Mouse (Mus musculus) lung, postnatal 4 days (tissue): ENCODE results near the gene Prdm4.

Experiments
- DNase-seq, 2 experiments: peaks; one replicate each; pipeline ENCODE4 v3.0.0; 2021

Prdm4 gene

DNA sequence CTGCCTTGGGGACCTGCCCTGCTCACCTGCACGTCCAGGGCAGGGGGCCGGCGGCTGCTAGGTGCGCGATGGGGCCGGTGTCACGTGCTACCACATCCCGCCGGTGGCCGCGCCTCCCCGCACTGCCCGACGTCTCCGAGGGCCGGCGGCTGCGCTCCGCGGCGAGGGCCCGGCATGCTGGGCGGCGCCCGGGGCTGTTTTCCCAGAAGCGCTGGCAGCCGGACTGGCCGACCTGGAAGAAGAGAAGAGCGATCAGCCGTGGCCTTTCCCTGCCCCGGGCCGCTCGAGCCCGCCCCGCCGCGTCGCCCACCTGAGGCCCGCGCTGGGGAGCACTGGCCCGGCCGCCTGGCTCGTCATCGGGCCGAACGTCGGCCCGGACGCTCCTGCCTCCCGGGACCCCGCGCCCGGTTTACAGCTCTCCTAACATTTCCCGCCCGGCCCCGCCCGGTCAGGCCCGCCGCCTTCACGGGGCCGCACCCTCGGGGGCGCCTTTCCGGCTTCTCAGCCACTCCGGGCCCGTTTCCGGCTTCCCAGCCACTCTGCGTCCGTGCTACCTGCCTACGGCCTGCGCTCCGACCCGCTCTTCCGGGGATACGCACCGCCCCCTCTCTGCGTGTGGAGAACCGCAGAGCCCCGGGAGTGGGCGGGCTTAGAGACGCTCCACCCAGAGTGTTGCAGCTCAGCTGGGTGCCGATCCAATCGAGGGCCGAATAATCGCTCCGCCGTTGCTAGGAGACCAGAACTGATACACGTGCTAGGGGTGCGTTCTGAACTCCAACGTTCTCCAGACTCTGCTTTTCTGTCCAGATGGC is at the start of gene Prdm4:
Prdm4 (minus strand) TSS at position 645 of the 812 bp plus-strand sequence.
- peak; percentile 97 to 99 for DNase-seq

DNA sequence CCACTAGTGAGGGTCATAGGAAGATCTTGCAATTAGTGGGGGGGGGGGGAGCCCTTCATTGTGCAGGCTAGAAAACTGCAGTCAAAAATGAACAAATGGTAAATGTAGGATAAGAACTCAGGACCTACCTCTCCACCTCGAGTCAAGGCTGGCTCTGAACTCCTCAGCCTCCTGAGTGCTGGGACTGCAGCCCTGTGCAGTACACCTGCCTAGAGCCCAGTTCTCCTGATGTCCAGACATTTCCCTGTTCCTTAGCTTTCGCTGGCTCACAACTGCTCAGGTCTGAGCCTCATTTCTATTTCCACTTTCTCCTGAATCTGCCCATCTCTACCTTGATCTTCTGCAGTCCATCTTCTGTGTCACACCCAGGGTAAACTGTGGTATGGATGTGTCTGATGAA is 49.5 kb upstream of the Prdm4 start:
- no peak for DNase-seq

DNA sequence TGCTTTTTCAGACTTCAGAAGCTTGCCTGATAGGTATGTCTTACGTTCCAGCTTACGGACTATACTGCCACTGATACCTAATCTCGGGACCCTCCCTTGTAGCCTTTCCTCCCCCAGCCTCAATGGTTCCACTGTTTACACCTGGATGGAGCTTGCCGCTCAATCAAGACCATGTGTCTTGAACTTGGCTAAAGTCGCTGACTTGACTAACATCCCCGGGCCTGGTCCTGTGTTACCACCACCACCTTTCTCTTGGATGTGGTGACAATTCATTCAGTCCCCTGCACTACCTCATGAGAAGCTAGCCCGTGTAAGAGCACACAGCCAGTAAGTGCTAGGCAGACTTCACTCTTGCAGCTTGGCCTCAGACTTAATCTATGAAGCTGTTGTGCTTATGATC is 47.4 kb upstream of the Prdm4 start:
- DNase-seq = no peak

DNA sequence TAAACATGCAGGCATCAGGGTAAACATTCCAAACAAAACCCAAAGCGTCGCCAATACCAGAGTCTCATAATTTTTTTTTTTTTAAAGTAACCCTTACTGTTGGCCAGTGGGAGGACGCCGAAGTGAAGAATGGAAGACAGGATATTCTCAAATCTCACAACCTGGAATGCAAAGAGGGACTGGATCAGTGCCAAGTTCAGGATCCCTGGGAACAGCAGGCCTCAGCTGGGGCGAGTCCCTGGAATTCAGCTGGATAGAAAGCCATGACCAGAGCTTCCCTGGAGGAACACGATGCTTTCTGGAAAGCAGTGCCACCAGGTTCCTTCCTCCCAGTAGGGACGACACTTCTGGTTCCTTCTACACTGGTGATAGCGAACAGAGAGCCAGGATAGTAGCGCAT is 46.0 kb upstream of the Prdm4 start:
- peak; percentile 19 to 32 for DNase-seq

DNA sequence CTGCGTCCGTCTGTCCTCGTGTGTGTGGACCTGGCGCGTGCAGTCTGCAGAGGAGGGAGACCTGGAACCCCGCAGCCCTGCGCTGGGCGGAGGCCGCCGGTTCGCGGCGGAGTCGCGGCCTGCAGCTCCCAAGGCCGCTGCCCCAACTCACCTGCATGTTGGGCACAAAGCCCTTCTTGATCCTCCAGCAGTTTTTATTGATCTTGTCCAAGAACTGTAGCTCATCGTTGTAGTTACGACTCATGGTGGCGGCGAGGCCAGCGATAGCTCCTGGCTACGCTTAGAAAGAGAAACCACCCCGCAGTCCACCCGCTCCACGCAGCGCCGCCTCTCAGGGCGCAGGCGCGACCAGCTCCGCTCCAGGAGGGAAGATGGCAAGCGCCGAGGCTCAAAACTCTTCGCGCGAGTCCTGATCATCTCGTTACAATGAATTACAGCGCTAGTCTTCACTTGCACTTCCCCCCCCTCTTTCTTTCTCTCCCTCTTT is 40.6 kb upstream of the Prdm4 start, which contains the start of gene Rtcb:
Rtcb (minus strand) TSS at position 360 of the 487 bp plus-strand sequence.
- DNase-seq = peak; percentile 97 to 98

DNA sequence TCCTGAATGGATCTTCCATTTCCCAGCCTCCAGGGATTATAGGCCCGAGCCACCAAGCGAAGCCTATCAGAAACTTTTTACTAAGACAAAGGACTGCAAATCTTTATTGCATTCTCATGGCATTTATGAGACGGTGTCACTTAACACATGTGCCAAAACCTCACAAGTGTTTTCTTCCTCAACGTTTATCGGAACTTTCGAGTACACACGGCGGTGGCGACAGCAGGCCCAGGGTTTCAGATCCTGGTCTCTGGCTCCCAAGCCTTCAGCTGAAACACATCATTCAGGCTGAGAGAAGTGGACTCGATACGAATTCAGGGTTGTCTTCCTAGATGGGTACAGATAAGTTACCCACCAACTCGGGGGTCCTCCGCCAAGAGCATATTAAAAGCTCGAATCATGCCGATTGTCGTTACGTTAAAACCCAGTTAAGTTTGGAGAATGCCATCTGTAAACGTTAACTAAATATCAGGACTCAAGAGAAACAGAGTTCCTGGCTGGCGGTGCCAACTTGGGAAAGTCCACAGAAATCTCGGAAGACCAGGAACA is 40.0 kb upstream of the Prdm4 start:
- no peak for DNase-seq

DNA sequence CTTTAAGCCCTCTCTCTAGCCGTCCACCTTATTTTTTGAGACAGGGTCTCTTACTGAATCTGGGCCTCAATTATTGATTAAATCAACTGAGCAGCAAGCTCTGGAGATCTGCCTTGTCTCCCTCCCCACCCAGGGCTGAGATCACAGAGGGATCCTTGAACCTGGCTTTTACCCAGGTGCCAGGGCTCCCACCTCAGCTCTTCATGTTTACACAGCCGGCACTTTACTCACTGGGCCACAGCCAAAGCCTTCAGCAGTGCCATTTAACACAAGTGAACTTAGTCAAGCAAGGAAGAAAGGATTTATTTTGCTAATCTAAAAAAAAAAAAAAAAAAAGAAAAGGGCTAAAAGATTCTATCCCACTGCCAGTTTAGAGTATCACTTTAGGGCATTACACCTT is 37.5 kb upstream of the Prdm4 start:
- DNase-seq = peak; percentile 18 to 58

DNA sequence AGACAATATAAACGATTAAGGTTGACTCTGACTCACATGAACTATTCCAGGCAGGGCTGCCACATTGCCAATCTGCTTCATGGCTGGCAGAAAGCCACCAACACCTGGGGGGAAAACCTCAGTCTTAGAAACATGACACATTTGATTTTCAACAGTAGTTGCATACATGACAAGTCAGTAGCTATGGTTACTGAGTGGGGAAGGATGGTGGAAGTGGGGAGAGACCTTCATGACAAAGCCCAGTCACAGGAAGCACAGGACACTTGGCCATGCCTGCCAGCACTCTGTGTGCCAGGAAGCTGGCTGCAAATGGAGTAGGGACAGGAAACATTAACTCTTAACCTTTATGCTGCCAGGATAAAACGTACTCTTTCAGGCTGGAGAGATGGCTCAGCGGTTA is 36.5 kb upstream of the Prdm4 start:
- peak; percentile 24 to 51 for DNase-seq

DNA sequence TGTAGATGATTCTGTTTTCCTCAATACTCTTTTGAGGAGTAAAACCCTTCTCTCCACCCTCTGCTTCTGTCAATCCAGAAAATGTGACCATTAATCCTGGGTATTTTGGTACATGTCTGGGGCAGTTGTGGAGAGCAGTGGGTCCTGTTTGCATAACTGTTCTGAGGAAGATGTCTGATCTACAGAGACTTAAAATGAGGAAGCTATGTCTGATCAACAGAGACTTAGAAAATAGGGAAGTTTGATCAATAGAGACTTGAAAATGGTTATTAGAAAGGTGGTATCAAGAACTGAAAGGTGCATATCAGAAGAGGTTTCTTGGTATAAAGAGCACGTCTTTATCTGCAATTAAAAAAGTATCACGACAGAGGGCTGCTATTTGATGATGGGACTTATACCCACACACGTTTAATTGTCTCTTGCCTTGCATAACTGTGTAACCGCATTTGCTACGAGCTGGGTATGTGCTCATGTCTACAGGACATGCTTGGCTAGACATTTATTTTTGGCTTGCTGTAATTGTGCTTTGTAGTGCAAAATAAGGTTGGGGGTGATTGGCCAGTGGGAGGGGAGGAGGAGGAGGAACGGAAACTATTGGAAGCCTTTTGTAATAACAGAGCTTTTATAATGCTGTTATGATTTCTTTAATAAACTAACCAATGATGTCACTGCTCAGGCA is 35.0 kb upstream of the Prdm4 start:
- DNase-seq = no peak

DNA sequence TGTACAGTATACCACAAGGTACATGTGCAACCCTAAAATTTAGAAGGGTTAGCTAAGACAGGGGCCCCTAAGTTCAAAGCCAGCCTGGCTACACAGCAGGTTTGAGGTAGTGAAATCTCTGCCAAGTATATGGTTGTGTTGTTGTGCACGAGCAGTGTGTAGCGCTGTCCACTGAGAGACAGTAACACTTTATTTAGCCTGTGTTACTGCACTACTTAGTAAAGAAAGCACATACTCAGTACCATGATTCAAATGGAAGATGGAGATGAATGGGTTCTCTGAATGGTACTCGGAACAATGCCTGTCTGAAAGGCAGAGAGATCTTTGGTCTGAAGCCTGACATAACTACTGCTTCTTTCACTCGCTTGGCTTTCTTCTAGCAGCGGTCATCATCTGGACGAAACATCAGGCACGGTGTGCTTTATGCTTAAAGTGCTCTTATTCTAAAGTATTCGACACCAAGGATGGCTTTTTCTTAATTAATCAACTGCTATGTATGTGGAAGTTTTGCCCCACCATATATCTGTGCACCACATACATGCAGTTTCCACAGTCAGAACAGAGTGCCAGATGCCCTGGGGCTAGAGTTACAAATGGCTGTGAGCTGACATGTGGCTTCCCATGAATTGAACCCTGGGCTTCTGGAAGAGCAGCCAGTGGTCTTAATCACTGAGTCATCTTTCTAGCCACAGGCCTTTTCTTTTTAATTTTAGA is 31.7 kb upstream of the Prdm4 start:
- DNase-seq = no peak

DNA sequence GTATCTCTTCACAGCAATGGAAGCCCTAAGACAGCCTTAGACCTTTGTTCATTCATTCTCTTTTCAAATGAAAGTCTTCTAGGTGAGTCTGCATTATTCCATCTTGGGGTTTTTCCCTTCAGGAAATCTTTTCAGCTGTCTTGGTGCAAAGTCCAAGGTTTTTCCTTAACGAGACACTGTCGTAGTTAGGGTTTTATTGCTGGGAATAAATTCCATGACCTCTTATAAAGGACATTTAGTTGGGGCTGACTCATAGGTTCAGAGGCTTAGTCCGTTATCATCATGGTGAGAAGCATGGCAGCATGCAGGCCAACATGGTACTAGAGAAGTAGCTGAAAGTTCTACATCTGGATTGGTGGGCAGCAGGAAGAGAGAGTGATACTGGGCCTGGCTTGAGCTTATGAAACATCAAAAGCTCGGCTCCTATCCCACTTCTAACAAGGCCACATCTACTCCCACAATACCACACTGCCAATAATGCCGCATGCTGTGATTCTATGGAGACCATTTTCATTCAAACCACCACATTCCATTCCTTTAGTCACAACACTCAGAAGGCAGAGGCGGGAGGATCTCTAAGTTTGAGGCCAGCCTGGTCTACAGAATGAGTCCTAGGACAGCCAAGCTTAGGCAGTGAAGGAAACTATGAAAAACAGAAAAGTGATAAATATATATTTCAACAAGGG is 19.5 kb upstream of the Prdm4 start:
- no peak for DNase-seq

DNA sequence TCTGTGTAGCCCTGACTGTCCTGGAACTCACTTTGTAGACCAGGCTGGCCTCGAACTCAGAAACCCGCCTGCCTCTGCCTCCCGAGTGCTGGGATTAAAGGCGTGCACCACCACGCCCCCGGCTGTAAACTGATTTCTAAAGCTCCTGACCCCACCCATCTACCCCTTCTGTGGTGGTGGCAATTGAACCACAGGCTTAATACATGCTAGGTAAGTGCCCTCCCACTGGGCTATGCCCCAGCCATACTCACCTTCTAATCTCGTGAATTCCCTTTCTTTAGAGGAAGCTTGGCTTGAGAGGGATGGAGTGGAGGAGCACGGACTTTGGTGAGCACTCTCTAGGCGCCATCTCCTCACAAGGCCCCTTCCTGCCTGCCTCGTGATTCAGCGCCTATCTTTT is 13.0 kb upstream of the Prdm4 start:
- no peak for DNase-seq

DNA sequence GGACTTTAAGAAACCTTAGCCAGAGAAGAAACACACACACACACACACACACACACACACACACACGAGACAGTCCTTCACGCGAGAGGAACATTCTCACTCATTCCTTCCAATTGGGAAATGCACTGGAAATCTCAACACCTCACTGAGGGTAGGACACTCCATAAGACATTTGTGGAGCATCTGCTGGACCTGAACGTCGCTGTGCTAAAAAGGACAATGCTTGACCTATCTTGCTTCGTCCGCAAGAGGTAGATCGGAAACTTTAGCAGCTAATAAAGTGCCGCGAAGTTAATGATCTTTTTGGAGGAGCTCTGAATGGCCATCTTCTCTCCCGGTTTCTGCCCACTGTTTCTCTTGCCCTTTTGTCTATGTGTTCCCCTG is 12.3 kb upstream of the Prdm4 start:
- DNase-seq = no peak

DNA sequence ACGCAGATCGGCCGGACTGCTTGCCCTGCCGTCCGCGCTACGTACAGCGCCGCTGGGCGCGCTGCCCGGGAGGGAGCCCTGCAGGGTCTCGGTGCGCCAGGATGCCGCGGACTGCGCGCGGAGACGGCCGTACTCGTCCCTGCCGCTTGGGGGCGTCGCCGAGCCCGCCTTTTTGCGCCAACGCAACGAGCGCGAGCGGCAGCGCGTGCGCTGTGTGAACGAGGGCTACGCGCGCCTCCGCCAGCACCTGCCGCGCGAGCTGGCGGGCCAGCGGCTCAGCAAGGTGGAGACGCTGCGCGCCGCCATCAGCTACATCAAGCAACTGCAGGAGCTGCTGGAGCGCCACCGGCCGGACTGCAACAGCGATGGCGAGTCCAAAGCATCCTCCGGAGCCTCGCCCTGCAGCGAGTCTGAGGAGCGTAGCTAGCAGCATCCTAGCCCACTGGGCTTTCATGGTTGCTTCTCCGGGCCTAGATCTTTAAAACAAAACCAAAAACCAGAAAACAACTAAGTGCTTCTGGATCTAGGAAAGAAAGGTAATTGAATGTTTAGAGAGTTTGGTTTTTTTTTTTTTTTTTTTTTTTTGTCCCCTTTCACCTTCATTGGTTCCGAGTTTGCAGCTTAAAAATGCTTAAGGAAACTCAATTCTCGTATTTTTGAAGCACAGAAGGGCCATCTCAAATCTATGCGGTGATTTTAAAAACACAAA is 11.7 kb upstream of the Prdm4 start:
- DNase-seq = peak; percentile 70 to 82

DNA sequence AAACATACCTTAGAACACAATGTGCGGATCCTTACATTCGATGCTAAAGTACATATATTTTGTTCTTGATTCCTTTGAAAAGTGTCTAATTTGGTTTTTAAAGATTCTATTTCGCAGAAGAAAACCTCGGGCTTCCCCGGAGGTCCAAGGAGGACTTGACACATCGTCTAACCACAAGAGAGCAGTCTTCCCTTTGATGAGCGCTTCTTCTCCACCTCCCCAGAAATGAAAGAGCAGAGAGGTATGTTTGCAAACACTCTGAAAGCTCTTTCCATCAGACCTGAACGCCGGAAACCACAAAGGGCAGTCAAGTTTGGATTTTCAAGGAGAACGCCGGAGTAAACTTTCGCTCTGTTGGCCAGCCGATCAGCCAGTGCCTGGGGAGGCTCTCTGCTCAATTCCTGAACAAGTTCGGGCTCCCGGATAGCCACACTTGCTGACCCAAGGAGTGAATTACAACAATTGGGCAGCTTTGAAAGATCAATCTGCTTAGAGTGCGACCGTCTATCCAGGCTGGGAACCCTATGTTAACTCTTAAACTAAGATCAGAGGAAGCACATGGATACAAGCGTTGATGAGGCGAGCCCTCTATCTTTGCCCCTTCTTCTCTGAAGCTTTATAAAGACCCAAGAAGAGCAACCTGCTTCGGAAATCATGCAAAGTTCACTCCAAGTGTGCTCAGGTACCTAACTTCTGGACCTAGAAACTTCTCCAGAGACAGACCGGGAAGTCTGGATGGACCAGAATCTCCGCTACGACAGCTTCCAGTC is 10.9 kb upstream of the Prdm4 start, which contains the start of gene Ascl4:
Ascl4 (plus strand) TSS at position 6 of the 770 bp plus-strand sequence.
- peak in 1 of 2 experiments; percentile 9 for DNase-seq

DNA sequence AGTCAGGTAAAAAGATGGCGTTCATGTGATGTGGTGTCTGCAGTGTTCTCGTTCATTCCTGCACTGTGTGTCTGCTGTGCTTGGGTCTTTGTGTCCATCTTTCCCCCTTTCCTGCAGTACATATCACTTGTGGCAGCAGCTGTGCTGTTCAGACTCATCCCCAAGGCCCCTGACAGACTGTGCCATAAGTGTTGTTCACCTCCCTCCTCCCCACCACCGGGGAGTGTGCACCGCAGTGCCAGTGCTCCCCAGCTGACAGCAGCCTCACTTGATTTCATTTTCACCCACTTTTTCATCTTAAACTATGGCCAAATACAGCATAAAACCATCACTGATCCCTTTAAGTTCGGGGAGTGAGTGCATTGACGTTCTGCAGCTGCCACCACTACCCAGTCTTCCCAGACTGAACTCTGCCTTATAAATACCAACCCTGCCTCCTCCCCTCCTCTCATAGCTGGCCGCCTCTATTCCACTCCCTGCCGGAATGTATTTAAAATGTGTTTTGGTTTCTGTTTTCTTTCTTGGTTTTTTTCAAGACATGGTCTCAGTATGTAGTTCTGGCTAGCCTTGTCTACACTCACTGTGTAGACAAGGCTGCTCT is 37.0 kb downstream of the Prdm4 start:
- peak in 1 of 2 experiments; percentile 57 for DNase-seq

DNA sequence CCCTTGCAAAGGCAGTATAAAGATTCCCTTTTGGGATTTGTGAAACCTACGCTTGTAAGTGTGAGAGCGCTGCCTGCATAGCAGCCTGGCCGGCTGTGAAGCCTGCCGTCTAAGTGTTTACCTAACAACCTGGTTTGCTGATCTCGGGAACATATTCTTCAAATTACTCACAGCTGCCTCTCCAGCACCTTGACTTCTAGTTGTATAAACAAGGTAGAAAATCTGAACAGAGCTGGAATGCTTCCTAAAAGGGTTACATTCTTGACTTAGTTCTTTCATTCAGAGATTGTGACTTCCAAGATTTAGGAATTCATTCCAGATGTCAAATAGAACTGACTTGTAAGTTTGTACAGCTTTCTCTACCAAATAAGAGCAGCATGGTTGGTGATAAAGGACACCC is 41.1 kb downstream of the Prdm4 start:
- DNase-seq = no peak

DNA sequence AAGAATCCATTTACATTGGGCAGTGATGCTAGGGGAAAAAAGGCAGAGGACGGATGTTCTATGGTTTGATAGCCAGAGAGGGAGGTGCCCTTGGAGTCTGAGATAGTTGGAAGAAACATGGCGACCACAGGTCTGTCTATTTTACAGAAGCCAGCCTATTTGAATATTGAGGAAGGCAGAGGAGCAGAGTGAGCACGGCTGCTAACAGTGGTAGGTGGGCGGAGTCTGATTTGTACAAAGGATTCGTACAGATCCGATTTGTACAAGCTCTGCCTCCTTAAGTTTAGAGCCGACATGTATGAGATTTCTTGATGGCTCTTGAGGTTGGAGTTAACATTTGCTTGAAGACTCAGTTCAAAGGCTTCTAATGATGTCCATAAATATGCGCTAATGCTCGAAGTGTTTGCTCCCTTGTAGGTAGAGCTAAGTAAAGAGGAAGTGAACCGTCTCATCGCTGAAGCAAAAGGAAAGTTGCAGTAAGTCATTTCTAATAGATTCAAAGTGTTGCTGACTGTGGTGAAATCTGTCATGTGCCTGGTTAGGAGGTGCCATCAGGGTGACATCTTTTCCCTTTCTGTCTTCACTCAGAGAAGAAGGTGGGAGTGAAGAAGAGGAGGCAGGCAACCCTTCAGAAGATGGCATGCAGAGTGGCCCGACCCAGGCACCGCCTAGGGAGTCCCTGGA is 42.9 kb downstream of the Prdm4 start:
- peak in 1 of 2 experiments; percentile 17 for DNase-seq

DNA sequence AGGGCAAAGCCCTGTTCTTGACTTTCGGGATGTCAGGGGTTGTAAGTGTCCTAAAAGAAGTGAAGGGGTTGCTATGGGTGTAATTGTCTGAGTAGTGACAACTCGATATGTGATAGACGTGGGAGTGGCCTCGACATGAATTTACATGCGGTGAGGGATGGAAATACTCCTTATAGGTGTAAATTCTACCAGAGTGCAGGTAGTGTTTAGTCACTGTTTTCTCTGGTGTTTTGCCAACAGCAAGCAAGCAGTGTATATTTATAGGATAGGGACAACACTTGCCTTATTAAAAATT is 44.5 kb downstream of the Prdm4 start:
- no peak for DNase-seq
